Mouse (Mus musculus) hindbrain, embryonic 11.5 days (tissue): ENCODE measurements at regions not wholly inside any gene's neighbourhood (a gene's known extent, or its start where the extent isn't known, plus 50 kb on each side); places are given as distances from the start of the nearest gene placed in this dataset.

Experiments
- ATAC-seq: fragments of 200-750 bp; cut with Nextera tagmentation; 2 replicates; pipeline ENCODE4 v1.8.0; 2017; ENCODE audit warnings: mild to moderate bottlenecking, moderate TSS enrichment, moderate library complexity; ENCODE audit not compliant: low FRiP score
- DNase-seq: peaks from one replicate; pipeline ENCODE4 v3.0.0-alpha.2; 2015; ENCODE audit warnings: low spot score
- H3K27ac ChIP-seq: fragments of 300-500 bp; sonication (generic); 2 replicates; pipeline ENCODE4 v1.5.1; 2014; ENCODE audit warnings: mild to moderate bottlenecking, low read depth, low read length
- H3K27me3 ChIP-seq: fragments of 300-500 bp; sonication (generic); 2 replicates; pipeline ENCODE4 v1.6.1; 2014; ENCODE audit warnings: mild to moderate bottlenecking, low read length, moderate library complexity, mixed read lengths; ENCODE audit not compliant: control insufficient read depth, insufficient read depth
- H3K36me3 ChIP-seq: fragments of 300-500 bp; sonication (generic); 2 replicates; pipeline ENCODE4 v1.6.1; 2014; ENCODE audit warnings: mild to moderate bottlenecking, low read length, moderate library complexity, mixed read lengths; ENCODE audit not compliant: control insufficient read depth, insufficient read depth
- H3K4me1 ChIP-seq: fragments of 300-500 bp; sonication (generic); replicated peaks from 2 replicates; pipeline ENCODE4 v1.6.1; 2014; ENCODE audit warnings: low read length, mixed read lengths; ENCODE audit not compliant: control insufficient read depth, insufficient read depth
- H3K4me2 ChIP-seq: fragments of 300-500 bp; sonication (generic); replicated peaks from 2 replicates; pipeline ENCODE4 v1.6.1; 2014; ENCODE audit warnings: mild to moderate bottlenecking, low read depth, low read length
- H3K4me3 ChIP-seq: fragments of 300-500 bp; sonication (generic); 2 replicates; pipeline ENCODE4 v1.5.1; 2014; ENCODE audit warnings: low read depth, low read length
- H3K9ac ChIP-seq: fragments of 300-500 bp; sonication (generic); 2 replicates; pipeline ENCODE4 v1.6.1; 2014; ENCODE audit warnings: low read depth, low read length
- H3K9me3 ChIP-seq: fragments of 300-500 bp; sonication (generic); 2 replicates; pipeline ENCODE4 v1.6.1; 2016; ENCODE audit warnings: low read length; ENCODE audit not compliant: control insufficient read depth
- WGBS: fragments of 180-500 bp; shearing (Covaris S2); extraction: QIAGEN DNeasy Blood & Tissue Kit; methylation state at CpG from one replicate; pipeline ENCODE4 v1.1.7; 2014; 5-methylcytosine and 5-hydroxymethylcytosine counted together

DNA sequence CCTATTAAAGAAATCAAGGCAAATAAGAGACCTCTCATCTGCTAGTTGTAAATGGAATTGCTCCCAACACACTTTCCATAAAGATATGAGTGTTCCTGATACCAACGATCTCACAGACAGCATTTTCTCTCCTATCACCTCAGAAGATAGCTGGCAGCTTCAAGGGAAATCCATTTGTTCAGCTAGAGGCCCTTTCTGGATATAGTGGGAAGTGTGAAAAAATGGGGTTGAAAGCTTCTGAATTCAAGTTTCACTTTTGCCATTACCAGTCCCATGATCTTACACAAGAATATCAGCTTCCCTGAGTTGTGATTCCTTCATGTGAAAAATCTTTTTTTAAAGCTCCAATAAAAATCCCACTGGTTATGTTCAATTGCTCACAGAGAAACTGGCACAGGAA lies 369.1 kb upstream of the Zfp703 start:
- ATAC-seq (no peak), DNase-seq (no peak)
- H3K36me3 ChIP-seq = no peaks in the 10 kb centered on the region
- no peak overlapping the region for H3K4me3 ChIP-seq
- no peak overlapping the region for H3K9ac ChIP-seq
- H3K9me3 ChIP-seq = no peaks in the 10 kb centered on the region
- H3K4me1 ChIP-seq = no peaks in the 10 kb centered on the region
- H3K27ac ChIP-seq = no peak overlapping the region
- WGBS = 97% methylated on average over 1 of the region's 1 CpGs
- H3K4me2 ChIP-seq = no peak overlapping the region
- no peaks in the 10 kb centered on the region for H3K27me3 ChIP-seq

DNA sequence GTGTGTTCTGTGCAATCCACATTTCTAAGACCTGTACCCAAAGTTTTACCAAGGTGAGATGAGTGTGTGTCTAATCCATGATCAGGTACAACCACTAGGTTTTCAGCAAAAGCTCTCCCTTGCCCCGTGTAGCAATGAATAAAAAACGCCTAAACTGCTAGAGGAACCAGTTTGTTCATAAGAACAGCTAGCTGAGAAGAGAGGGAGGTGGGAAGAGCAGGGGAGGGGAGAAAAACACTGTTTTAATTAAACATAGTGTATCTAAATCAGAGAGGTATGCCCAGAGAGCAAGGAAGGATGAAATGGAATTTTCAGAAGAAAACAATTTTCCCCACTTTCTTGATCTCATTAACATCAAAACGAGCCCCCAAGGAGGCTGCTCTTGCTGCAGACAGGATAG lies 368.5 kb upstream of the Zfp703 start:
- no peak overlapping the region for H3K9ac ChIP-seq
- H3K27ac ChIP-seq = no peak overlapping the region
- H3K36me3 ChIP-seq = no peaks in the 10 kb centered on the region
- 64% methylated on average over 3 of the region's 3 CpGs for WGBS
- DNase-seq = no peak
- ATAC-seq = no peak
- H3K4me3 ChIP-seq = no peak overlapping the region
- H3K27me3 ChIP-seq = no peaks in the 10 kb centered on the region
- H3K4me2 ChIP-seq = no peak overlapping the region
- no peaks in the 10 kb centered on the region for H3K9me3 ChIP-seq
- no peaks in the 10 kb centered on the region for H3K4me1 ChIP-seq

DNA sequence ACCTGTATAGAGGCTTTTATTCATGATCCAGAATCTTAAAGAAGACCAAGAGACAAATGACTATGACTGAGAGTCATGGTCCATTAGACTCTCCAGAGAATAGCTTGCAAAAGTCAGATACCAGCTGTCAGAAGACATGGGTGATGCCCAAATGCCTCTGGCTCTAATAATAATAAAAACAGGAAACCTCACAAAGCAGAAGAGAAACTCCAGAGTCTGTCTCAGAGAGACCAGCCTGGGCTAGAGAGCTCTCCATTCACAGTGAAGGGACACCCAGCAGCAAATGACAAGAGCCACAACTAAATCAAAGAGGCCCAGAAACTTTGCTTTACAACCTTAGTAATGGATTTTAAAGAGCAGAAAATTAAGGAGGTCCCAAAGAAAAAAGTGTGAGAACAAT lies 365.0 kb upstream of the Zfp703 start:
- no peak for DNase-seq
- Histone ChIP-seq H3K27ac (no peak overlapping the region), H3K36me3 (no peaks in the 10 kb centered on the region), H3K4me3 (no peak overlapping the region), H3K9ac (no peak overlapping the region), H3K27me3 (no peaks in the 10 kb centered on the region), H3K9me3 (no peaks in the 10 kb centered on the region; the same call in 1 of the 2 replicates), H3K4me1 (no peaks in the 10 kb centered on the region), H3K4me2 (no peak overlapping the region)
- ATAC-seq = no peak

DNA sequence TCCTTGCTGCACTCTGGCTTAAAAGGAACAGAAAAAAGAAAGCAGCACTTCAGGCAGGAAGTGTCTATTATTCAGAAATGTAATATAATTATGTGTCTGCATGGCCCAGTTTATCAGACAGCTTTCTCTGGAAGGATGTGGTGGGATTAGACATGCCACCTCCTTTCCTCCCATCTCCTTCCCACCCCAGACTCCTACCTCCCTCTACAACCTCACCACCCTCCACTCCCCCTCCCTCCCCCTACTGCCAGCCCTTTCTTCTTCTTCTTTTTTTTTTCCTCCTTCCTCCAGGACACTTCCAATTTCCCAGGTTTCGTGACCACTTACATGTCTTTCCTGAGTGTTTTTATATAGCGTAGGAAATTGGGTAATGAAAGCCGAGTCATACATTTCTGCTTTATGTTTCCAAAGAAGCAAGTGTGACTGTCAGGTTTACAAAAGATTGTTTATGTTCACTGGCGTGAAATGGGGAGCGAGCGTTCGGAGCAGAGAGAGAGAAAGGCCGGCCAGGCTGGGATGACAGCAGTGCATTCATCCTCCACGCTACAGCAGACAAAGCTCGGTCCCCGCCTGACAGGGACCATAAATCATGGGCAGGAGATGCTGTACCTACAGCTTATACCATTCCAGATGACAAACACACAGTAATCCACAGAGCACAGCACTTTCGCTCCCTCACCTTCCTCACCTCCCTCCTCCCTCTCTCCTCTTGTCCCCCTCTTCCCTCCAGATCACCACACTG lies 354.6 kb upstream of the Zfp703 start:
- ATAC-seq = peak; percentile 91
- Histone ChIP-seq H3K4me3 (no peak overlapping the region), H3K4me1 (peaks cover 8% of the 10 kb centered on the region; the same call in 1 of the 2 replicates), H3K4me2 (no peak overlapping the region; the same call in 1 of the 2 replicates), H3K9ac (0 out of 2 replicates have a peak overlapping the region, but pooled peaks have one; percentile 11), H3K27me3 (no peaks in the 10 kb centered on the region), H3K9me3 (no peaks in the 10 kb centered on the region), H3K27ac (peak overlapping the region; percentile 61), H3K36me3 (no peaks in the 10 kb centered on the region)
- 9% methylated on average over 12 of the region's 12 CpGs for WGBS
- DNase-seq = peak; percentile 76

DNA sequence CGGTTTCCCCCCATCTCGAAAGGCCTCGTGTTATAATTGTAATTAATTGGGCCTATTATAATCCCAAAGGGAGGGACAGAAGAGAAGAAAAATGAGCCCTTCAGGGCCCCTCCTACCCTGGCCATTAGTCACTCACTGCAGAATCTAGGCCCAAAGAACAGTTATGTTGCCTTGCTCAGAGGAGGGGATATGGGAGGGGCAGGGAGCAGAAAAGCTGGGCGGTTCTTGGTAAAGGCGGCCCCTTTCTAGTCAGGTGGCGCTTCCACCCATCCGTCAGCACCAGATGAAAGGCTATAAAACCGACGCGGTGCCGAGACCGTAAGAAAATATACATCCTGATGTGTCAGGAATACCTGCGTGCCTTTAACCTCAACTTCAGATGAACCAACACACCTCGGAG lies 350.9 kb upstream of the Zfp703 start:
- DNase-seq (peak; percentile 21), ATAC-seq (0 out of 2 replicates have a peak, but pooled peaks have one; percentile 34)
- Histone ChIP-seq H3K9me3 (no peaks in the 10 kb centered on the region), H3K4me1 (peaks cover 8% of the 10 kb centered on the region; the same call in 1 of the 2 replicates), H3K4me3 (no peak overlapping the region), H3K36me3 (no peaks in the 10 kb centered on the region), H3K4me2 (no peak overlapping the region), H3K9ac (no peak overlapping the region), H3K27ac (no peak overlapping the region), H3K27me3 (no peaks in the 10 kb centered on the region)
- WGBS = 61% methylated on average over 14 of the region's 14 CpGs

DNA sequence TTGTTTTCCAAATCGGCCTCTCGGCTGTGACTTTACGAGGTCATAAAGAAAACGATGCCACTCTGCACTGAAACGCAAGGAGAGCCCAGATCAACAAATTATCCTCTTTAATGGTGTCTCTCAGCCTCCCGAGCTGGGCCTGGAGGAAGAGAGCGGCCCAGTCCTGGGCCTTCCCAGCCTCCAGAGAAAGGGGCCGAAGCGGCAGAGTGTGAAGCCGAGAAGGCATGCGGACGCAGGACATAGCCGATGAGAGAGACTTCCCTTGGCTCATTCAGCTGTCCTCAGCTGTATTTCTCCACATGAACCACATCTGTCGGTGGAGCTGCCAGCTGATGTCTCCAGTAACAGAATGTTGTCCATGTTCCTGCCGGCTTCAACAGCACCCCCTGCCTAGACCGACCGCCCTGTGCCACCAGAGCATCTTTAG lies 350.5 kb upstream of the Zfp703 start:
- WGBS = 56% methylated on average over 17 of the region's 17 CpGs
- Histone ChIP-seq H3K4me2 (no peak overlapping the region), H3K27ac (peak overlapping the region; percentile 43; the same call in 1 of the 2 replicates), H3K9ac (no peak overlapping the region), H3K4me3 (no peak overlapping the region), H3K9me3 (no peaks in the 10 kb centered on the region), H3K36me3 (no peaks in the 10 kb centered on the region), H3K27me3 (no peaks in the 10 kb centered on the region), H3K4me1 (peaks cover 8% of the 10 kb centered on the region; the same call in 1 of the 2 replicates)
- DNase-seq = peak; percentile 27
- ATAC-seq = no peak

DNA sequence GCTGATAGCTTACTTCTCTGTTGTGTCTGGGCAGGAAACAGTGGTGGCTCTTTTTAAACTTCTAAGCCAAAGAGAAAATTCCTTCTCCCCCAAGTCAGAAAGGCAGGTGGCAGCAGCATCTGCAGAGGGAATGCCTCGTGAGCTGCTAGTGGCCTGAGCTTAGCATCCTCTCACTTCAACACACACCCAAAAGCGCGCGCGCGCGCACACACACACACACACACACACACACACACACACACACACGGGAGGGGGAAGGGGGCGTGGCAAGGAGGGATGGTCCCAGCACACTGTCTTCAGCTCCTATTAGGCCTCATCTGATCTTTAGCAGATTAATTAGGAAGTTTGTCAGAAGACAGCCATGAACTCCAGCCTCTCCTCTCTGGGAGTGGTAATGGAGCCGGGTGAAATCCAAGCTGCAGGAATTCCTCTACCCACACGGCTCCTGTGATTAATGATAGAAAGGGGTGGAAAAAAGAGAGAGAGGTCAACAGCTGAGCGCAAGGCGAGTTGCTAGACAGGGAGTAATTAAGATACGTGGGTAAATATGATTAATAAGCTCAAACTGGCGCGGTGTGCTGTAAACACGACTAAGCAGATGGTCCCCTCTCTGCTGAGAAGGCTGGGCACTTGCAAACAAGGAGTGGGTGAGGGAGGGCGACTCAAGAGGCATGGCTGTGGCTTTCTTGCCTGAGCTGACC lies 349.8 kb upstream of the Zfp703 start:
- Histone ChIP-seq H3K9me3 (no peaks in the 10 kb centered on the region), H3K4me3 (no peak overlapping the region), H3K27ac (peak overlapping the region; percentile 43; the same call in 1 of the 2 replicates), H3K27me3 (no peaks in the 10 kb centered on the region), H3K4me2 (no peak overlapping the region), H3K9ac (no peak overlapping the region), H3K4me1 (peaks cover 8% of the 10 kb centered on the region; the same call in 1 of the 2 replicates), H3K36me3 (no peaks in the 10 kb centered on the region)
- WGBS = 43% methylated on average over 12 of the region's 18 CpGs
- ATAC-seq (peak; percentile 47; the same call in 1 of the 2 replicates), DNase-seq (peak; percentile 44)

DNA sequence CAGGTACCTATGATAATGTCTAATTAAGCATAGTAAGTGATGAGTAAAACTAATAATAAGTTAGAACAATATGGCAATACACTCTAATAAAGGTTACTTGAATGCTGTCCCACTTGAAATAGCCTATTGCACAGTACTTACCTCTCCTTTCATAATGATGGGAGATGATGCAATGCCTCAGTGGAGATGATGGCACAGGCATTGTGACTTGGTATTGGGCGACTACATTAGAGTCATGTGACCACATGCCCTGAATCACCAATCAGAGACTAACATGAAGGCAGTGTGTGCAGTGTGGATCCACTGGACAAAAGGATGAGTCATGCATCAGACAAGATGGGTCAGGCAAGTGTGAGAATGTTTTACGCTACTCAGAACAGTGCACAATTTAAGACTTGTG lies 346.6 kb upstream of the Zfp703 start:
- no peak for DNase-seq
- WGBS = 95% methylated on average over 2 of the region's 2 CpGs
- no peak overlapping the region for H3K9ac ChIP-seq
- no peaks in the 10 kb centered on the region for H3K36me3 ChIP-seq
- H3K4me3 ChIP-seq = no peak overlapping the region
- peaks cover 6% of the 10 kb centered on the region; the same call in 1 of the 2 replicates for H3K4me1 ChIP-seq
- ATAC-seq = no peak
- H3K4me2 ChIP-seq = no peak overlapping the region
- no peaks in the 10 kb centered on the region for H3K27me3 ChIP-seq
- no peak overlapping the region for H3K27ac ChIP-seq
- H3K9me3 ChIP-seq = no peaks in the 10 kb centered on the region
